Mouse (Mus musculus): Measurements from ENCODE around the gene Hes1. TPM values are rescaled to one million over a fixed set of nuclear protein-coding genes. Genes with fewer than 3 reads are reported as not detected.

Gene Hes1
- polyA plus RNA-seq (2014; fragmentation: Nextera tagmentation; extraction: Ambion mirVana) = 11.3 and 12.7 TPM in 2 replicates

DNA sequence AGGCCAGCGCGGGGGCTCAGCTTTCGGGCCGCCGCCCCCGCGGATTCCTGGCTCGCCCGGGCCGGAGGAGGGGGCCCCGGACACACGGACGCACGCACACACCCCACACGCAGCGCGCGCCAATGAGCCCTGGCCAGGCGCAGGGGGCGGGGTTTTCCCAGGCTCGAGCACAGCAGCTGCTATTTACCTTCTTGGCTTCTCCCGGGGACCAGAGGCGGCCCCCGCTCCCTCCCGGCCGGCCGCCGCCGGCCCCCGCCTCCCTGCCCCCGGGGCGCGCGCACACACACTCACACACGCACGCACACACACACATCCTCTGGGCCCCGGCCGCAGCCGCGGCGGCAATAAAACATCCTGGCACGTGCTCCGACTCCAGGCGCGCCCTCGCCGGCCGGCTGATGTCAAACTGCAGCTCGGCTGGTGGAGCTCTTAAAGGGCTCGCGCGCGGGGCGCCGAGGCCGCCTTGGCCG lies at the start of gene Hes1:
TSS of gene Hes1 (plus strand) at position 401 of the 470 bp plus-strand sequence.
- DNase-seq (peak; percentile 92), ATAC-seq (ENCODE audit: low FRiP score, low TSS enrichment) (peak; percentile 80)
- H3K4me1 ChIP-seq (ENCODE audit: control insufficient read depth, insufficient read depth, low read length) = peaks cover 32% of the 10 kb centered on the region
- no peaks in the 10 kb centered on the region for H3K36me3 ChIP-seq (ENCODE audit: control insufficient read depth, insufficient read depth, low read length)
- peak within 1 kb of the TSS; percentile 61 for H3K9ac ChIP-seq (replicated peaks; ENCODE audit: low read length)
- peaks cover 57% of the 10 kb centered on the region for H3K27me3 ChIP-seq (ENCODE audit: control insufficient read depth, insufficient read depth, low read length)
- peak within 1 kb of the TSS; percentile 85 for H3K27ac ChIP-seq (replicated peaks; ENCODE audit: low read depth, low read length)
- H3K4me3 ChIP-seq (replicated peaks; ENCODE audit: low read depth, low read length) = peak within 1 kb of the TSS; percentile 65
- WGBS = under 1% methylated on average over 57 of the region's 57 CpGs
- H3K4me2 ChIP-seq (ENCODE audit: low read length) = peak within 1 kb of the TSS; percentile 100
- H3K9me3 ChIP-seq (ENCODE audit: control insufficient read depth, low read length) = no peaks in the 10 kb centered on the region

DNA sequence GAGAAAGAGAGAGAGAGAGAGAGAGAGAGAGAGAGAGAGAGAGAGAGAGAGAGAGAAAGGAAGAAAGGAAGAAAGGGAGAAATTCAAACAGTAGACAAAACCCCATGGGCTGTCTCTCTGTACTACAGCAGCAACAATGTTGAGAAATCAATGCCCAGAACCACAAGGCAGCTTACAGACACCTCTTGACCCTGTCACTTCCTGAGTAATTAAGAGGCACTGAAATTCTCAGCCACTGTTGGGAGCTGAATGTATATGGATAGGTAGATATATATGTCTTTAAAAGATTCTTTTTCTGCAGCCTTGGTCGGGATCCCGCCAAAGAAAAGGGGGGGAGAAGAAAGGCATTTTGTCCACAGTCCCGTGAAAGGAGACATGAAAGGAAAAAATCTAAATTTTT lies 48.1 kb upstream of the Hes1 start:
- H3K36me3 ChIP-seq (ENCODE audit: control insufficient read depth, insufficient read depth, low read length) = no peaks in the 10 kb centered on the region
- H3K9ac ChIP-seq (replicated peaks; ENCODE audit: low read length) = no peak overlapping the region
- H3K4me2 ChIP-seq (ENCODE audit: low read length) = no peak overlapping the region
- H3K27ac ChIP-seq (replicated peaks; ENCODE audit: low read depth, low read length) = no peak overlapping the region
- WGBS = 62% methylated on average over 3 of the region's 3 CpGs
- H3K4me1 ChIP-seq (ENCODE audit: control insufficient read depth, insufficient read depth, low read length) = peaks cover 6% of the 10 kb centered on the region; the same call in 1 of the 2 replicates
- peaks cover 23% of the 10 kb centered on the region; the same call in 1 of the 2 replicates for H3K27me3 ChIP-seq (ENCODE audit: control insufficient read depth, insufficient read depth, low read length)
- DNase-seq (no peak), ATAC-seq (ENCODE audit: low FRiP score, low TSS enrichment) (no peak)
- H3K4me3 ChIP-seq (replicated peaks; ENCODE audit: low read depth, low read length) = no peak overlapping the region
- H3K9me3 ChIP-seq (ENCODE audit: control insufficient read depth, low read length) = no peaks in the 10 kb centered on the region

DNA sequence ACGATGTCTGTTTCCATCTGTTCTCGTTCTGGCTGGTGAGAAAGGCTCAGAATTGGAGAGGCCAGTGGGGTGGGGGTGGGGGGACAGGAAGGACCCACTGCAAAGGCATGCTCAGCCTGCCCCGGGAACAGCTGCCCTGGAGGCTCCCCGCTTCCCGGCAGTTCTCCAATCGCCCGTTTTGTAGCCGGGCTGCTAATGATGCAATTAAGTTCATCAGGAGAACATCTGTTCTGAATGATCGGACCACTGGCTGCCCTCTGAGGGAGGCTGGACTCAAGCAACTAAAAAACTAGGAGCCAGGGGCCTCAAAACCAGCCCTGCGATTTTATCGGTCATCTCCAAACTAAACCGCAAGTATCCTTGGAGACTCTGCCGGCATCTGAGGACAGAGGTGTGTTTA lies 44.1 kb upstream of the Hes1 start:
- peaks cover 31% of the 10 kb centered on the region; the same call in 1 of the 2 replicates for H3K27me3 ChIP-seq (ENCODE audit: control insufficient read depth, insufficient read depth, low read length)

DNA sequence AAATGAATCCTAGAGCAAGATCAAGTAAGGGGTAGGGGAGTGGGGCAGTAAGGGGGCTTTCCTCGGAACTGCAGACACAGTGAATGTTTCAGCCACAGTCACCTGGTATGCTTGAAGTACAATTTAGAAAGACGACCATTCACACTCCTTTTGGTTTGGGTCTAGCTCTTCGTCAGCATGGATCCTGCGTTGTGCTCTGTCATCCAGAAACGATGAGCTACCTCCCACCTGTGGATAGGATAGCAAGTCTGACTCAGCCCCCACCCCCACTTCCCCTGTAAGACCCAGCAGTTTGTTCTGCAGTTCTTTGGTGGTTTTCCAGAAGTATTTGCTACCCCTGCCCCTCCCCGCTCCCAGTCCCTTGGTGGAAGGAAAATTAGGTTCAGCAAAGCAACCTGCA lies 41.8 kb upstream of the Hes1 start:
- ATAC-seq (ENCODE audit: low FRiP score, low TSS enrichment) = no peak; the same call in 1 of the 2 replicates
- Histone ChIP-seq H3K27ac (replicated peaks; ENCODE audit: low read depth, low read length) (no peak overlapping the region), H3K9ac (replicated peaks; ENCODE audit: low read length) (no peak overlapping the region), H3K4me1 (ENCODE audit: control insufficient read depth, insufficient read depth, low read length) (peaks cover 11% of the 10 kb centered on the region; the same call in 1 of the 2 replicates), H3K9me3 (ENCODE audit: control insufficient read depth, low read length) (no peaks in the 10 kb centered on the region), H3K27me3 (ENCODE audit: control insufficient read depth, insufficient read depth, low read length) (peaks cover 34% of the 10 kb centered on the region; the same call in 1 of the 2 replicates), H3K4me3 (replicated peaks; ENCODE audit: low read depth, low read length) (no peak overlapping the region), H3K4me2 (ENCODE audit: low read length) (no peak overlapping the region), H3K36me3 (ENCODE audit: control insufficient read depth, insufficient read depth, low read length) (no peaks in the 10 kb centered on the region)
- no peak for DNase-seq
- 50% methylated on average over 6 of the region's 6 CpGs for WGBS

More for the DNA sequence above, 44.1 kb upstream of the Hes1 start:
- no peak overlapping the region for H3K4me2 ChIP-seq (ENCODE audit: low read length)
- no peak overlapping the region for H3K27ac ChIP-seq (replicated peaks; ENCODE audit: low read depth, low read length)
- H3K9me3 ChIP-seq (ENCODE audit: control insufficient read depth, low read length) = no peaks in the 10 kb centered on the region
- ATAC-seq (ENCODE audit: low FRiP score, low TSS enrichment) (no peak), DNase-seq (no peak)
- no peak overlapping the region for H3K4me3 ChIP-seq (replicated peaks; ENCODE audit: low read depth, low read length)
- no peaks in the 10 kb centered on the region for H3K36me3 ChIP-seq (ENCODE audit: control insufficient read depth, insufficient read depth, low read length)
- no peak overlapping the region for H3K9ac ChIP-seq (replicated peaks; ENCODE audit: low read length)
- 11% methylated on average over 13 of the region's 13 CpGs for WGBS
- peaks cover 11% of the 10 kb centered on the region; the same call in 1 of the 2 replicates for H3K4me1 ChIP-seq (ENCODE audit: control insufficient read depth, insufficient read depth, low read length)

DNA sequence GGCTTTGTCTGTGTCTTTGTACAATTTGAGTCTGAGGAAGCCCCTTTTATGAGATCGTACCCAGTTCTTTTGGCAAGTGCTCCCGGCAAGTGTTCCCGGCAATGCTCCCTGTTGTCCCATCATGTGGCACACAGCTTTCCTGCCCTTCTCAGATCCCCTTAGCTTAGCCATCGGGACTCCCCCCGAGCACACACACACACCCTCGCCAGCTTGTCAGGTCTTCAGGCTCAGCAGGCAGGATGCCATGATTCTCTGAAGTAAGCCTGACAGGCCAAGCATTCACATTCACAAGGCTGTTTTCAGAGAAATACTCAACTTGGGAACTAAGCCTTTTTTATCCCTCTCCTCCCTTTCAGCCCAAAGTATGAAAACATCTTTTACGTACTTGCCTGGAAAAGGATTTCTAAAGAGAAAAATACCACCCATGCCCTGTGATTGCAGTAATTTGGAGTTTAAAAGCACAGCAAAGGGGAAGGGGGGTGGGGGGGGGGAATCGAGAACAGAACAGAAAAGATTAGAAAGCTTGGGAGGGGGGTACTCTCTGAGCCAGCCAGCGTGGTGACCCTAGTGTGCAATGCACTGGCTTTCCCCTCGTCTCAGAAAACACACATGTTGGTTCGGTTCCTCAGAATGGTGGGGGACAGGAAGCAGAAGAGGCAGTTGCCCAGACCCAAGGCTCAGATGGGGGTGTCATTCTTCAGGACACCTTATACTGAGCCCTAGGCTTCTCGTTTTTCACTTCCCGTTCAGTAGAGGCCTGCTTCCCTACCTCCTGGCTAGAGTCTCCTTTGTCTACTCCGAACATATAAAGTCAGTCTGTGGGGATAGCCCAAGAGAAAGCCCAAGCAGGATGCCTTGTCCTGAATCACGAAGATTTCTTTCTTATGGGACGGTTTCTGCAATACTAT lies 41.0 kb upstream of the Hes1 start:
- H3K4me2 ChIP-seq (ENCODE audit: low read length) = no peak overlapping the region
- WGBS = 38% methylated on average over 16 of the region's 16 CpGs
- H3K4me3 ChIP-seq (replicated peaks; ENCODE audit: low read depth, low read length) = no peak overlapping the region
- no peak overlapping the region for H3K9ac ChIP-seq (replicated peaks; ENCODE audit: low read length)
- H3K27me3 ChIP-seq (ENCODE audit: control insufficient read depth, insufficient read depth, low read length) = peaks cover 34% of the 10 kb centered on the region; the same call in 1 of the 2 replicates
- no peak overlapping the region for H3K27ac ChIP-seq (replicated peaks; ENCODE audit: low read depth, low read length)
- no peaks in the 10 kb centered on the region for H3K36me3 ChIP-seq (ENCODE audit: control insufficient read depth, insufficient read depth, low read length)
- peaks cover 15% of the 10 kb centered on the region; the same call in 1 of the 2 replicates for H3K4me1 ChIP-seq (ENCODE audit: control insufficient read depth, insufficient read depth, low read length)
- H3K9me3 ChIP-seq (ENCODE audit: control insufficient read depth, low read length) = no peaks in the 10 kb centered on the region
- DNase-seq = peak; percentile 72
- peak; percentile 68; the same call in 1 of the 2 replicates for ATAC-seq (ENCODE audit: low FRiP score, low TSS enrichment)

DNA sequence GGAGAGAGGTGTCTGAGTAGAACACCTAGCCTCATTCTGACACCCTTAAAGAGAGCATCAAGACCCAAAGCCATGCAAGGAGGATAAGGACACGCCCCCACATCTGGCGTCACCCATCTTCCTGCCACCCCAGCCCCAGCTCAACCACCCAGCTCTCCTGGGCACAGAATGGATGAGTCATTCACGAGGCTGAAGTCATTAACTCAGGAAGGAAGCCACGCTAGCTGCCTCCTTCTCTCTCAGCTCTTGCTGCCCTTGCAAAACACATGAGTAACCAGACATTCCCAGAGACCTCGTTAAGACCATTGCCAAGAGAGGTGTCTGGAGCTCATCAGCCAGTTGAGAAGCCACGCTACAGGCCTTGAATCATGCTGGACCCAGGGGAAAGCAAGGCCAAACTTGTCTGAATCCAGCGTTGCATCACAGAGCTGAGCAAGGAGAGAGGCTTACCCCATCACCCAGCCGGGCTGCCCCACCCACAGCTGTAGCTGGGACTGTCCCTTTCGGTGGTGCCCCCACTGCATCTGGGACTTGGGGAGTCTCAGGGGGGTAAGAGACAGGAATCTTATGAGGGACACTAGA lies 39.4 kb upstream of the Hes1 start:
- H3K36me3 ChIP-seq (ENCODE audit: control insufficient read depth, insufficient read depth, low read length) = no peaks in the 10 kb centered on the region
- no peak overlapping the region for H3K4me2 ChIP-seq (ENCODE audit: low read length)
- no peaks in the 10 kb centered on the region for H3K9me3 ChIP-seq (ENCODE audit: control insufficient read depth, low read length)
- H3K4me1 ChIP-seq (ENCODE audit: control insufficient read depth, insufficient read depth, low read length) = peaks cover 18% of the 10 kb centered on the region; the same call in 1 of the 2 replicates
- 68% methylated on average over 9 of the region's 9 CpGs for WGBS
- no peak overlapping the region for H3K27ac ChIP-seq (replicated peaks; ENCODE audit: low read depth, low read length)
- DNase-seq (no peak), ATAC-seq (ENCODE audit: low FRiP score, low TSS enrichment) (no peak)
- no peak overlapping the region for H3K4me3 ChIP-seq (replicated peaks; ENCODE audit: low read depth, low read length)
- H3K27me3 ChIP-seq (ENCODE audit: control insufficient read depth, insufficient read depth, low read length) = peaks cover 22% of the 10 kb centered on the region; the same call in 1 of the 2 replicates
- H3K9ac ChIP-seq (replicated peaks; ENCODE audit: low read length) = no peak overlapping the region

DNA sequence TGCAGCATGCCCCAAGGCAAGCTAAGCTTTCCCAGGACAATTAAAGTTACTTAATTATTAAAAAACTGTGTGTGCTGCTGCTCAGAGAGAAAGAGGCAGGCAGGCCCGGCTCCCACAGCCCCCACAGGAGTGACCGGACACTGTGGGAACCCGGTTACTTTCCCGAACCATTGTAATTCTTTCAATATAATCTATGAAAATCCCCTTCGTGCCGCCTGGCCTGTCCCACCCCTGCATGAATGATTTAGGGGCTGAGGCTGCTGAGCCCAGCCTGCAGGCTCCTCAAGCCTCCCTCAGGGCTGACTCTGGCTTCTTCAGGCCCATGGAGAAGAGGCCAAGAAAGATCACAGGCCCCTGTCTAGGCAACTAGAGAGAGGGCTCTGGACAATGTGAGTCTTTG lies 36.0 kb upstream of the Hes1 start:
- no peaks in the 10 kb centered on the region for H3K9me3 ChIP-seq (ENCODE audit: control insufficient read depth, low read length)
- no peak overlapping the region for H3K27ac ChIP-seq (replicated peaks; ENCODE audit: low read depth, low read length)
- H3K4me3 ChIP-seq (replicated peaks; ENCODE audit: low read depth, low read length) = no peak overlapping the region
- ATAC-seq (ENCODE audit: low FRiP score, low TSS enrichment) (peak; percentile 31; the same call in 1 of the 2 replicates), DNase-seq (peak; percentile 54)
- H3K4me1 ChIP-seq (ENCODE audit: control insufficient read depth, insufficient read depth, low read length) = 0 out of 2 replicates have a peak, but pooled peaks cover 10% of the 10 kb centered on the region
- no peak overlapping the region for H3K4me2 ChIP-seq (ENCODE audit: low read length)
- 8% methylated on average over 6 of the region's 6 CpGs for WGBS
- no peak overlapping the region for H3K9ac ChIP-seq (replicated peaks; ENCODE audit: low read length)
- no peaks in the 10 kb centered on the region for H3K36me3 ChIP-seq (ENCODE audit: control insufficient read depth, insufficient read depth, low read length)
- 0 out of 2 replicates have a peak, but pooled peaks cover 11% of the 10 kb centered on the region for H3K27me3 ChIP-seq (ENCODE audit: control insufficient read depth, insufficient read depth, low read length)

DNA sequence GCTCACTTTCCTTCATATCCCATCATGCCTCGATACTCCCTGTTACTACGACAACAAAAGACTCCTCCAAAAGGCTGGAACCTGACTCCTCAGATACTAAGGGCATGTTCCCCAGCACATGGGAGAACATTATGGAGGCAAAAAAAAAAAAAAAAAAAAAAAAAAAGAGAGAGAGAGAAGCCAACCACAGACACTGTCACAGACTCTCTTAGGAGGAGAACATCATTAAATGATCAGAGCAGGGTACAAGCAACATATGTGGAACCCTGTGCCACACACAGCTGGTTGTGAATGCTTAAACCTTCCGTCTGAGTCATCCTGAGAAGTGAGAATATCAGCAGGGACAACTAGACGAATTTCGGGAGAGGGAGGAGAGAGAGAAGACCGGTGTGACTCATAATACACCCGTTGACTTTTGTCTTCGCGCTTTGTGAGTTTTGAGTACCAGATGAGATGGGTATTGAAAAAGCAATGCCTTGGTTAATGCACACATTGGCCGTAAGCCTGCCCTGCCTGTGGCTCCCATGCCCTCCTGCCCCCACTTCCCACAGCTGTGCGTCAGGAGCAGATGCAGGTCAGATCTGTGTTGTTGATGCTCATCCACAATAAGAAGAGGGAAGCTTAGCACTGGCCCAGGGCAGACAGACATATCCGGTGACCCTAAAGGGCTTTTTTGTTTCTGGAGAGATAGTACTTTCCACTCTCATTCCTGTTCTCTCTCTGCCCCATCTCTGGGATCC lies 34.8 kb upstream of the Hes1 start:
- H3K36me3 ChIP-seq (ENCODE audit: control insufficient read depth, insufficient read depth, low read length) = no peaks in the 10 kb centered on the region
- 0 out of 2 replicates have a peak, but pooled peaks cover 10% of the 10 kb centered on the region for H3K4me1 ChIP-seq (ENCODE audit: control insufficient read depth, insufficient read depth, low read length)
- no peak overlapping the region for H3K4me2 ChIP-seq (ENCODE audit: low read length)
- 70% methylated on average over 12 of the region's 12 CpGs for WGBS
- H3K4me3 ChIP-seq (replicated peaks; ENCODE audit: low read depth, low read length) = no peak overlapping the region
- H3K9me3 ChIP-seq (ENCODE audit: control insufficient read depth, low read length) = no peaks in the 10 kb centered on the region
- DNase-seq (no peak), ATAC-seq (ENCODE audit: low FRiP score, low TSS enrichment) (no peak)
- no peak overlapping the region for H3K9ac ChIP-seq (replicated peaks; ENCODE audit: low read length)
- no peak overlapping the region for H3K27ac ChIP-seq (replicated peaks; ENCODE audit: low read depth, low read length)
- H3K27me3 ChIP-seq (ENCODE audit: control insufficient read depth, insufficient read depth, low read length) = 0 out of 2 replicates have a peak, but pooled peaks cover 5% of the 10 kb centered on the region

Data from midbrain, embryonic 14.5 days (tissue).